10 mouse cellular contexts compared by ENCODE assay signal in genomic region chr12:100392466-100392865, GRCm38 (mm10).
DNase-seq lines count a peak whose midpoint lies in the region; ATAC-seq and TF ChIP-seq lines count a peak whose summit lies in the region.
"Had no signal": no experiment of that assay in that cellular context is flagged by ENCODE, and none has a peak within 500 bp of the region (broad histone marks: within the 10 kb centered on the region; RNA-seq: fewer than 3 reads in every experiment).

No protein-coding gene starts in this region.

- ATAC-seq in embryonic facial prominence, embryonic 12.5 days (ENCODE audit: insufficient number of reproducible peaks, insufficient read depth, low FRiP score, low TSS enrichment) = no peak
- no peak for ATAC-seq in kidney, embryonic 14.5 days (ENCODE audit: low FRiP score, low TSS enrichment)
- no peak for ATAC-seq in midbrain, postnatal 0 days (ENCODE audit: low FRiP score)
- no peak for ATAC-seq in midbrain, embryonic 13.5 days

- TF ChIP-seq POLR2A in kidney, adult 2 months (IDR thresholded peaks at IDR 0.05; ENCODE audit: low read depth, low read length) = no peak

- no peak for DNase-seq in embryonic facial prominence, embryonic 10.5 days (ENCODE audit: low spot score)
- peak; percentile 69 for DNase-seq in kidney, adult 2 months
- peak; percentile 43 for DNase-seq in midbrain, postnatal 0 days (ENCODE audit: low spot score)
- DNase-seq in urinary bladder, adult 2 months (ENCODE audit: low spot score) = no peak
- DNase-seq in spleen, postnatal 10 days (ENCODE audit: low spot score in 2 of 2) = no peak

- H3K4me2 ChIP-seq in embryonic facial prominence, embryonic 12.5 days (replicated peaks) = no peak overlapping the region
- no peak overlapping the region for H3K4me2 ChIP-seq in kidney, embryonic 14.5 days (replicated peaks; ENCODE audit: low read depth, low read length)
- no peak overlapping the region for H3K4me2 ChIP-seq in midbrain, postnatal 0 days (ENCODE audit: low read depth, low read length, poor library complexity, severe bottlenecking)
- no peak overlapping the region for H3K4me2 ChIP-seq in midbrain, embryonic 13.5 days (replicated peaks)
- H3K4me2 ChIP-seq: embryonic facial prominence, embryonic 15.5 days; hindbrain, embryonic 12.5 days had no signal

- peaks cover 22% of the 10 kb centered on the region for H3K36me3 ChIP-seq in embryonic facial prominence, embryonic 12.5 days
- H3K36me3 ChIP-seq in embryonic facial prominence, embryonic 10.5 days (replicated peaks) = peaks cover 55% of the 10 kb centered on the region
- H3K36me3 ChIP-seq in kidney, adult 2 months (ENCODE audit: control insufficient read depth, insufficient read depth, low read length) = no peaks in the 10 kb centered on the region
- peaks cover 7% of the 10 kb centered on the region; the same call in 1 of the 2 replicates for H3K36me3 ChIP-seq in kidney, embryonic 14.5 days (ENCODE audit: control insufficient read depth, insufficient read depth, low read length)
- H3K36me3 ChIP-seq in midbrain, postnatal 0 days (ENCODE audit: insufficient read depth, low read length) = peaks cover 22% of the 10 kb centered on the region; the same call in 1 of the 2 replicates
- H3K36me3 ChIP-seq in midbrain, embryonic 13.5 days = peaks cover 34% of the 10 kb centered on the region

- H3K9ac ChIP-seq in embryonic facial prominence, embryonic 12.5 days = no peak overlapping the region
- no peak overlapping the region for H3K9ac ChIP-seq in kidney, embryonic 14.5 days (ENCODE audit: low read depth, low read length)
- no peak overlapping the region for H3K9ac ChIP-seq in midbrain, postnatal 0 days (replicated peaks; ENCODE audit: low read length, poor library complexity, severe bottlenecking)
- H3K9ac ChIP-seq in midbrain, embryonic 13.5 days (replicated peaks) = no peak overlapping the region
- H3K9ac ChIP-seq: embryonic facial prominence, embryonic 15.5 days; hindbrain, embryonic 12.5 days had no signal

- H3K27ac ChIP-seq in embryonic facial prominence, embryonic 12.5 days = 0 out of 2 replicates have a peak overlapping the region, but pooled peaks have one; percentile 30
- H3K27ac ChIP-seq in embryonic facial prominence, embryonic 10.5 days (replicated peaks) = no peak overlapping the region
- H3K27ac ChIP-seq in kidney, adult 2 months (ENCODE audit: insufficient read depth, low read depth, low read length) = no peak overlapping the region
- no peak overlapping the region for H3K27ac ChIP-seq in kidney, embryonic 14.5 days (ENCODE audit: low read depth, low read length)
- H3K27ac ChIP-seq in midbrain, postnatal 0 days (ENCODE audit: low read depth, low read length) = no peak overlapping the region
- H3K27ac ChIP-seq in midbrain, embryonic 13.5 days = no peak overlapping the region
- H3K27ac ChIP-seq: embryonic facial prominence, embryonic 15.5 days; hindbrain, embryonic 12.5 days had no signal

- WGBS in embryonic facial prominence, embryonic 12.5 days = 85% methylated on average over 5 of the region's 5 CpGs
- 94% methylated on average over 5 of the region's 5 CpGs for WGBS in embryonic facial prominence, embryonic 10.5 days
- 59% methylated on average over 5 of the region's 5 CpGs for WGBS in kidney, adult 2 months
- 90% methylated on average over 5 of the region's 5 CpGs for WGBS in kidney, embryonic 14.5 days
- 51% methylated on average over 5 of the region's 5 CpGs for WGBS in midbrain, postnatal 0 days
- 75% methylated on average over 5 of the region's 5 CpGs for WGBS in midbrain, embryonic 13.5 days

- H3K9me3 ChIP-seq in embryonic facial prominence, embryonic 12.5 days = no peaks in the 10 kb centered on the region
- H3K9me3 ChIP-seq in embryonic facial prominence, embryonic 10.5 days = no peaks in the 10 kb centered on the region
- no peaks in the 10 kb centered on the region for H3K9me3 ChIP-seq in kidney, embryonic 14.5 days (ENCODE audit: control insufficient read depth, low read length)
- no peaks in the 10 kb centered on the region for H3K9me3 ChIP-seq in midbrain, postnatal 0 days (ENCODE audit: low read length)
- H3K9me3 ChIP-seq in midbrain, embryonic 13.5 days = no peaks in the 10 kb centered on the region
- H3K9me3 ChIP-seq: embryonic facial prominence, embryonic 15.5 days; hindbrain, embryonic 12.5 days had no signal

- H3K4me3 ChIP-seq in embryonic facial prominence, embryonic 12.5 days = no peak overlapping the region
- H3K4me3 ChIP-seq in embryonic facial prominence, embryonic 10.5 days = no peak overlapping the region
- no peak overlapping the region for H3K4me3 ChIP-seq in kidney, adult 2 months (ENCODE audit: insufficient read depth, low read depth, low read length)
- H3K4me3 ChIP-seq in kidney, embryonic 14.5 days (ENCODE audit: low read length) = no peak overlapping the region
- H3K4me3 ChIP-seq in midbrain, postnatal 0 days (ENCODE audit: low read depth, low read length) = no peak overlapping the region
- H3K4me3 ChIP-seq in midbrain, embryonic 13.5 days (replicated peaks) = no peak overlapping the region
- H3K4me3 ChIP-seq: embryonic facial prominence, embryonic 15.5 days; hindbrain, embryonic 12.5 days had no signal

- H3K27me3 ChIP-seq in embryonic facial prominence, embryonic 12.5 days = no peaks in the 10 kb centered on the region
- no peaks in the 10 kb centered on the region for H3K27me3 ChIP-seq in embryonic facial prominence, embryonic 10.5 days (replicated peaks; ENCODE audit: low read depth, poor library complexity, severe bottlenecking)
- H3K27me3 ChIP-seq in kidney, adult 2 months (replicated peaks; ENCODE audit: control insufficient read depth, insufficient read depth, low read length) = no peaks in the 10 kb centered on the region
- H3K27me3 ChIP-seq in kidney, embryonic 14.5 days (ENCODE audit: control insufficient read depth, insufficient read depth, low read length) = no peaks in the 10 kb centered on the region
- no peaks in the 10 kb centered on the region for H3K27me3 ChIP-seq in midbrain, postnatal 0 days (ENCODE audit: insufficient read depth, low read length)
- H3K27me3 ChIP-seq in midbrain, embryonic 13.5 days = no peaks in the 10 kb centered on the region
- H3K27me3 ChIP-seq: embryonic facial prominence, embryonic 15.5 days; hindbrain, embryonic 12.5 days had no signal

- H3K4me1 ChIP-seq in embryonic facial prominence, embryonic 12.5 days = no peaks in the 10 kb centered on the region
- H3K4me1 ChIP-seq in embryonic facial prominence, embryonic 10.5 days = 0 out of 2 replicates have a peak, but pooled peaks cover 9% of the 10 kb centered on the region
- peaks cover 3% of the 10 kb centered on the region; the same call in 1 of the 2 replicates for H3K4me1 ChIP-seq in kidney, adult 2 months (ENCODE audit: control insufficient read depth, insufficient read depth, low read length)
- no peaks in the 10 kb centered on the region for H3K4me1 ChIP-seq in kidney, embryonic 14.5 days (ENCODE audit: control insufficient read depth, insufficient read depth, low read length)
- peaks cover 3% of the 10 kb centered on the region; the same call in 1 of the 2 replicates for H3K4me1 ChIP-seq in midbrain, postnatal 0 days (ENCODE audit: insufficient read depth, low read length)
- H3K4me1 ChIP-seq in midbrain, embryonic 13.5 days (replicated peaks) = peaks cover 13% of the 10 kb centered on the region
- H3K4me1 ChIP-seq: embryonic facial prominence, embryonic 15.5 days had no signal

- TF ChIP-seq CTCF in kidney, adult 2 months (conservative IDR thresholded peaks at IDR 0.05; ENCODE audit: insufficient read depth, insufficient read length, low read depth, low read length) = no peak
- TF ChIP-seq CTCF in midbrain, postnatal 0 days (IDR thresholded peaks at IDR 0.05) = no peak

Comparison
In these comparisons a context has a peak if more than half of its experiments do, and no peak if none do; other contexts are left out.
1. DNase-seq: peak in kidney, adult 2 months (single experiment) and midbrain, postnatal 0 days (single experiment); none in embryonic facial prominence, embryonic 10.5 days (single experiment), urinary bladder, adult 2 months (single experiment) and spleen, postnatal 10 days (0 of 2).